Mouse (Mus musculus): ENCODE data around the gene Slc51a.

DNA sequence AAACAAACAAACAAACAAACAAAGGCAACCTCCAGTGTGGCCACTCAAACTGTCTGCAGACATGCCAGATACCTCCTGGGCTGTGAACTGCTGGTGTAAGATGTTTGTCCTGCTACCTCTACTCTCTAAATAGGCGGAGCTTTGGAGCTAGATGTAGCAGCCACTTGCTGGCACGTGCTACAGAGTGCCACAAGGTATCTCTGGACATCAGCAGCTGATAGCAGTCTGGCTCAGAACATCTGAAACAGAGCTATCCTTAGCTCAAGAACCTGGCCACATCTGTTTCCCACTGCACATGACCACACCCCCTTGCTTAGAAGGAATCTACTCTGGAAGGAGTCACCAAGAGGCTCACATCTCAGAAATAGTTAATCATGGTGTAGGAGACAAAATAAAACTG, 2.5 kb downstream of the Slc51a start:
- TF ChIP-seq CTCF (IDR thresholded peaks at IDR 0.05; ENCODE audit: borderline replicate concordance, insufficient read depth, low read length), result no peak
- TF ChIP-seq POLR2A (IDR thresholded peaks at IDR 0.05; ENCODE audit: low read depth, low read length), result no peak

Measured in embryonic fibroblast, embryonic 13.5 days (primary cell).